Mouse (Mus musculus) fibroblast of lung, adult 2 months (primary cell): ENCODE results near the gene Carmil1.

Experiments
- DNase-seq: peaks from one replicate; pipeline ENCODE4 v3.0.0-alpha.2; 2011; ENCODE audit warnings: low read depth

Gene Carmil1

DNA sequence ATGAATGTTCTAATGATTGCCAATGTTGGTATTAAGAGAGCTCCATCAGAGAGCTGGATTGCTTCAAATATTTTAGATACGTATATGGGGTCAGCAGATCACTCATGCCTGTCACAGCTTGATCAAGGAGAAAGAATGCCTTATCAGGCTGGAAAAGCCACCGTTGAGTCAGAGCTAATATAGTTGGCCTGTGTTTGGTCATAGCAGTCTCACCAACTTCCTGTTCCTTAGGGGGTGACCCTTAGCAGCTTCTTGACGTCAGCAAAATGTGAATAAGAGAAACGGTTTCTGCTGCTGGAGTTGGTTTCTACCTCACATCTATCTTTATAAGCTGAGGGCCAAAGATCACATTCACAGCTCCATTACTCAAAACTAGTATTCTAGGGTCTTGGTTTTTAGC is 176.6 kb downstream of the Carmil1 start:
- no peak for DNase-seq

DNA sequence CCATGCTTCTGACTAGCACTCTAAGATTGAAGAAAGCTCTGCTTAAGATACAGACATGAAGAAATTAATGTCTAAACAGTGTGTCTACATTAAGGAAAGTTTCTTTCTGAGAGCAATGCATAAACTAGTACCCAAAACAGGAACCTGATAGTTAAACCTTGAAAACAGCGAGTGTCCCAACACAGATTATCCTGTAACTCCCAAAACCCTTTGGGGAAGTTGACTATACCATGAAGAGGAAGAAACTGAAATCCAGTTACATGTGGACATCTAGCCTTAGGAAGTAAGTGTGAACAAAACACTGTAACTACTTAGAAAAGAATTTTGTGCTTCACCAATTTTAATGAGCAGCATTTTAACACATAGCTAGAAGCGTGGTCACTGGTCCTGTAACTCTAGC is 177.4 kb downstream of the Carmil1 start:
- DNase-seq: no peak

DNA sequence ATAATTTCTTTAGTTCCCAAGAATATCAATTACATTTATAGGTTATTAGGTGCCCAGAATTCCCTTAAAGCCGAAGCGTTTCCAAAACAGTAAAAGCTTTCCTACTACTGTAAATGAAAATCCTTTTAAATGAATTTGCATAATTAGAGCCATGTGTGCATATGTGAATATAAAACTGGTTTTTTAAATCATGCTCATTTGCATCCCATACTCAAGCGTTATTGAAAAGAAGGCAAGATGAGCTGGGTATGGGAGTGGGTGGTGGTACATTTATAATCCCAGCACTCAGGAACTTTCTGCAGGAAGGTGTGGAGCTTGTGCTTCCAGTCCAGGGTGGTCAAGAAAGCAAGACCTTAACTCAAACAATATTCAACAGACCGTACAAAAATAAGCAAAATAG is 178.3 kb downstream of the Carmil1 start:
- DNase-seq: no peak

DNA sequence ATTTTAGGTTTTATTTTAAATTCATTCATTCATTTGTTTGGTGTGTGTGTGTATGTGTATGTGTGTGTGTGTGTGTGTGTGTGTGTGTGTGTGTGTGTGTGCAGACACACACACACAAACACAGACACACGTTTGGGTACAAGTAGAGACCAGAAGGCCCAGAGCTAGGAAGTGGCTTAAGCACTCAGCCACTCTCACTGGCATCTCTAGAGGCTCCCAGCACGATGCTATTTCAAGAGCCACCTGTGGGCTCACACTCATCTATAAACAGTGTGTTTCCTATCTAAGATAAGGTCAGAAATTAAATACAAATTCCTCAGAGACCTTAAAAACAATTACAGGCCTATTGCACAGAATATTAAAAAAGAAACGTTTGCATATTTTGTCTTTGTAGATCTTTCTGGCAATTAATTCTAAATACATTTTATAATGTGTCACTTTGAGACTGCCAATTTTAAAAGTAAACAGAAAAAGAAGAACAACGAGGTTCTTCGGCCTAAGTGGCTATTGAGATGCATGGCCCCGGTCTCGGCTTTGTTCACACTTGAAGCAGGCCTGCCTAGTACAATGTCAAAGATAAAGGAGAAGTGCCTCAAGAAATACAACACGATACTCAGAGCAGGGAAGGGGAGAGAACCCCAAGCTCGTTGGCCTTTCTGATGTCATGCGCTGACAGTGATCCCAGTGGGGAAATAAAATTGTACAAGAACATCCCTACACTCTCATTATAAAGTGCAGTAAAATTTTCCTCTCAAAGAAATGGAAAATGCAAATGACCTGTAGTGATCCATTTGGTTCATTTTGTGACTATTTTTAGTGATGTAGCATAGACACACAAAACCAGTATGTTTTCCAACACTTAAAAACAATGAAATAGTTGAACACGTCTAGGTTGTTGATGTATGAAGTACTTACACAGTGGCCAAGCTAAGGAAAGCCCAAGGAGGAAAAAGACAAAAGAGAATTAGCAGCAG is 179.2 kb downstream of the Carmil1 start:
- DNase-seq: no peak

DNA sequence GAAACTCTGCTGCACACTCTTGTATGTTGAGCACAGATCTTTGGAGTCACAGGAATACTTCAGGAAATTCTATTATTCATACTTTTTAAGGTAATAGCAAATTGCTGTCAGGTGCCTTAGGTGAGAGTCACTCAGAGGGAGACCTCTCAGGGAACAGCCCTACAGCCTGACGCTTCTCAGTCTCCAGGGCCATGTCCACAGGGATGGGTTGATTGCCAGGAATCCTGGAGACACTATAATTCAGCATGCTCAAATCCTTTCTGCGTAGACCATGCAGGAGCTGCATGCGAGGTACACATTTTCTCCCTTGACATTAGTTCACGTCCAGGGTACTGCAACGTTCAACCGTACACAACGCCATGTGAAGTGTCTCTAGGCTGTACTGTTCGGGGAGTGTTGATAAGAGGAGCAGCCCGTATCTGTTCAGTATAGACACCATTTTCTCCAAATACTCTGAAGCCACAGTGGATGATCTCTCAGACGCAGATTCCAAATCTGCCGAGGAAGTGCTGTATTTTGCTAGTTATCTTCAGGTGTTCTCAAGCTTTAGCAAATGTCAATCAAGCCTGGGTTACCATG is 180.0 kb downstream of the Carmil1 start:
- DNase-seq: no peak

DNA sequence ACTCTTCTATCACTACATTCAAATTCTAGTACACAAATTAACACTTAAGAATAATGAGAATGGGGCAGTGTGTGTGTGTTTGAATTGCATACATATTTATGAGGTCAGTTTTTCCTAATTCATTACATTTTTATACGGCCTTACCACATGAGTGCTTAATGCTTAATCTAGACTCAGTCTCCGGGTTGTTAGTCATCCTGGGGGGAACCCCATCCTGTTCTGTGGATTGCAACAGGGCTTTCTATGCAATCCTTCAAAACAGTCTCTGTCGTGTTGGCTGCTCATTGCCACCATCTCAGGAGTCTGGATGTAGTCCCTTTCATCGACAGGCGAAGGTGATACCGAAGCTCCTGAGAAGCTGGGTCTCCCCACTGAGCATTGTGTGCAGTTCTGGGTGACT is 184.0 kb downstream of the Carmil1 start:
- DNase-seq: no peak

DNA sequence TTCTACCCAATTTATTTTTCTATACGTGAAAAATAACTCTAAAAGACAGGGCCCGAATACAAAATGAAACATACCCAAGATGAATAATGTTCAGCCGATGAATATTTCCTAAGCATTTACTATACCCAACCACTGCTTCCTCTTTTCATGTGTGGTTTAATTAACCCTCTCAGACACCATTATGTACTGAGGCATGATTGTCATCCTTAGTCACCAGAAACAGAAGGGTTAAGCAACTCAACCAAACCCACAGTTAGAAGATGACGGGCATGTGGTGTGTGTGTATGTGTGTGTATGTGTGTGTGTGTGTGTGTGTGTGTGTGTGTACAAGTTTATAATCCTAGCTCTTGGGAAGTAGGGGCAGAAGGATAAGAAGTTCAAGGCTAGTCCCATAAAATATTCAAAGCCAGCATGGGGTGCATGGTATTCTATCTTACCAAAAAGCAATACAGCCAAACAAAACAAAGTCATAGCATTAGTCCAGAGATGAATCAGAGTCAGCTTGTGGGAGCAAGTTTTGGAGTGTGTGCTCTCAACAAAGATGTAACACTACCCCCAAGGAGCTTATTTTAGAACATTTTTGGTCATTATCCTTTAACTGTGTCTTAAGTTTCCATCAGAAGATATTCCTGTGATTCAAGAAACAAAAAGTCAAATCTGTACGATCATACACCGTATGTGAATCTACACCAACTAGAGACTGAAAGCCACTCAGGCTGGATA is 185.6 kb downstream of the Carmil1 start:
- no peak for DNase-seq

DNA sequence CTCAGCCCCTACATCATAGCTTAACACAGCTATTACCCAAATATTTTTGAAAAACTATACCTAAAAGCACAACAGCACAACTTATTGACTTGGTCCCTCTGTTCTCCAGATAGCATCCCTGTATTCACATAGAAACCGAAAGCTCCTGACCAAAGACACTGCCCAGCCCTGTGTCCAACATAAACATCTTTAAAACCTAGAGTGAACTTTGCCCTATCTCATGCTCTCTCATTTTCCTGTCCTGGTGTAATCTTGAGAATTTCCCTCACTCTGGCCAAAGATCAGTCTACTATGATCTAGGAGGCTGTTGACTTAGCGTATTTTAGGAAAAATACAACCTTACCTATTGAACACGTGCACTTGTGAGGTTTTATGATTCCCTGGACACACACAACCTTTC is 187.5 kb downstream of the Carmil1 start:
- no peak for DNase-seq

DNA sequence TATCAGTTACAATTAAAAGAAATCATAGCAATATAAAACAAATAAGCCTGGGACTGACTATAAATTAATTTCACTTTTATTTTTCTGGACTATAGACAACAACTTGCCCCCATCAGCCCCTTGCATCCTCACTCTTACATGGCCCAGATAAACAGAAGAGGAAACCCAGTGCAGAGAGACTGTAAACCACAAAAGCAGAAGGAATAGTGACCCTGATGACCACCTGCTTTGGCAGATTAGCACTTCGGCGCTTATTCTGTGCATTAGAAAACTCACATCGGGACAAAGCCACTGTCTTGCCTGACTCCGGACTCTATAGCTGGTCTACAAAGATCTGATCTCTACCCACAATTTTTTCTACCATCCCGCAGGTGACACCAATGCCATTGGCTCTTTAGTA is 188.5 kb downstream of the Carmil1 start:
- no peak for DNase-seq

DNA sequence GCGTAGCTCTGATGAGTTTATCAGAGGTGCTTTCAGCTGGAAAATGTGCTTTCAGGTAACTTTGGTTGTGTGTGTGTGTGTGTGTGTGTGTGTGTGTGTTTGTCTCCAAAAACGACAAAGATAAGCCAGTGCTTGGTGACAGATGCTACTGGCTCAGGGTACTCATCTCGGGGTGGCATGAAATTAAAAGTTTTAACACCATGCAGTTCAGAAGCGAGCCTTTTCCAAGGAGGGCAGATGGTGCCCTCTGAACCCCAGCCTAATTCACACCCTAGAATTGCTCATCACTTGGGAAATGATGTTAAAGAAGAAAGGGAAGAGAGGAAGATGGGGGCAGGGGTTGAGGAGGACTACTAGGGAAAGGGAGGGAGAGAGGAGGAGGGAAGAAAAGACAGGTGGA is 198.4 kb downstream of the Carmil1 start:
- no peak for DNase-seq

DNA sequence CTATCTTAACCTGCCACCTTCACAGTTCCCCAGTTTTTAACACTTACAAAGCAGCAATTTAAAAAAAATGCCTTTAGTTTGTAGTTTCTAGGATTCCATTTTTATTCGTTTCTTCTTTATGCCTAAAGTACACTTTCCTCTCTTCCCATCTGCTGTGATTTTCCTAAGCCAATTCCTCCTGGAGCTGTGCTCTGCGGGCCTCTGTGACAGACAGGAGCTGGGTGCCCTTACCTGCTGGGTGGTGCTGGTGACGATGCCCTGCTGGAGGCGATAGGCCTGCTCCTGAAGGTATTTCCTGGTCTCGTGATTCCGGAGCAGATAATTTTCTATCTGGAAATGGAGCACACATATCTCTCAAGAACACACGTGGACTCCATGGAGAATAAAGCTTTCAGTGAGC is 198.9 kb downstream of the Carmil1 start:
- no peak for DNase-seq

DNA sequence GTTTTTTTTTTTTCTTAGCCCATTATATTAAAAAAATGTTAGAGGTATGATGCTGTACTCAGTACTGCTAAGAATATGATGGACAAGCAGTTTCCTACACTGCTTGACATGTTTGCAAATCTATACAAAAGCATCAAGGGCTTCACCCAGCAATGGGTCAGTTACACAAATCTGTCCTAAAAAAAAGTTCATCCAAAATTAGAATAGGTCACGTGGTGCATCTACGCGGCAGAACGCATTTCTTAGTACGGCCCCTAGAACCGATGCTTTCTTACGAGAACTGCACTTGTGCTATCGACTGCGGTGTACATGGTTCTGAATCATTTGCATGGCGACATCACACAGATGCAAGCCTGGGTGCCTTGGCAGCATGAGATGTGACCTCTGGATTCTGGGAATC is 208.0 kb downstream of the Carmil1 start:
- DNase-seq: no peak

DNA sequence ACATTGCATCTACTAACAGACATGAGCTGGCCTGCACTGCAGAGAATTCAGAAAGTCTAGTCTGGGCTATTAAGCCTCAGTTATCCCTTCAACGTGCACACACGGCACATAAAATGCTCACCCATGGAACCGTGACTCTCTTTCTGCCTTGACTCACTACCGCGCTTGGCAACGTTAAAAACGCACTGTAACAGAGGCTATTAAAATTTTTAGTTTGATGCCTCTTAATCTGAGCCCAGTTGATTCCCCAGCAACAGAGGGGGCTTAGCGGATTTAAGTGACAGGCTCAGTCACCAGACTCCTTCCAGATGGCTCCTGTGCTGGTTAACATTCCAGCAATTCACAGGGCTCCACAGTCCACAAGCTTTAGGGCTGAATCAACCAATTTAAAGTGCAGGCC is 213.0 kb downstream of the Carmil1 start:
- no peak for DNase-seq

DNA sequence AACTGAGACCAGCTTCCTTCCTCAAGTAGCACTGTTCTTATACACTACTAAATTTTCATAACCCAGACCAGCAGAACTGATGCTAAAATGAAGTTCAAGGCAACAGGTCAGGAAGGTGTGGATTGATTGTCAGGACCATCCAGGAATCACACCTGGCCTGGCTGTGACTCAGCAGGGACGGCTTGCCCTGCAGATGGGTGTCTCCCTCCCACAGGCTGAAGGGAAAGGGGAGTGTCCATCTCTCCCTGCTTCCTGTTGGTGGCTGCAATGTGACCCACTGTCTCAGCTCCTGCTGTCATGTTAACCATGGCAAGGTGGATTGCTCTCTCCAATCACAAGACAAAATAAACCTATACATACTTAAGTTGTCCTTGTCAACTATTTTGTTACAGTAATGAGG is 215.1 kb downstream of the Carmil1 start:
- no peak for DNase-seq

DNA sequence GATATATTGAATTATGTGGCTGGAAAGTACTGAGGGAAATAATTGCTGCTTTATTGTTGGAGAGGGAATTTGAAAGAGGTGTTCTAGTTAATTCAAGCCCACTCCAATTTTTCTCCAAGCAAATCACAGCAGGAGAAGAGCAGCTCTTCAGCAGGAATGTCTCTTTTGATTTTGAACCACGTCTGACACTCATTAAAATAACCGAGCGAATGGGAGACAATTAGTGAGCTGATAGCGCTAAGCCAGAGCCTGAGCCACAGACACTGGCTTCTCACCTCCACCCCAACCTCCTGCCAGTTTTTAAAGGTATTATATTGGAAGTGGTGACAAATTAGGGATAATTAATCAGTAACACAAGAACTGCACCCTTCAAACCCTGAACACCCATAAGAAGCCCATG is 217.8 kb downstream of the Carmil1 start:
- DNase-seq: no peak

DNA sequence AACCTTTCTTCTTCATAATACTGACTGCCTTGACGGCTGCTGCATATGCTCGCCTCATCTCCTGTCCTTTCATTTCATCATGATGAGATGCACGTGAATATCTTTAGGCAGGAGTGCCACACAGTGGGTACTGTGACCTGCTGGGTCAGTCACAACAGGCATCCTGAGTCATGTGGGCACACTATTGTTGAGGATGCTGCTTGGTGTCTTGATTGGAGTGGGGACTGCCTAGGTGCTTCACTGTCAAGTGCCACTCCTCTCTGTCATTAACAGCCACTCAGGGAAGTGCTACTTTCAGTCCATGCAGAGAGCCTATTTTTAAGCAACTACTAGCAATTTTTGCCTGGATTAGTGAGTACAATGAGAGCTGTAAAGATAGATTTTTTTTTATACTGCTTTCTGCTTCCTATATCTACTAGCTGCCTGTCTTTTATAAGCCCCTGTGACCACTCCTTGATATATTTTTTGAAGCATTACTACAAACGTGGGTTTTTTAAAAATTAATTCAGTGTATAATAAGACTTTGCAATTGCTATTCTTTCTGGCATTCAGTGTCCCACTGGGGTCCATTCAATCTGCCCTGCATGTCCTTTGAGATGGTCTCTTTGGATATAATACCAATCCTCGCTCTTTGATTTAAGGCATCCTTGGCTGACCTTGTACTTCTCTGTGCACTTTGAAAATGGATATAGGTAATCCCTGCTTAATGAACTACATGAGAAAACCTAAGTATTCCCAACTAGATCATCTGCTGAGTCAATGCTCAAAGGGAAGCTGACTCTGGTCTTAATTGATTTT is 225.3 kb downstream of the Carmil1 start:
- no peak for DNase-seq

DNA sequence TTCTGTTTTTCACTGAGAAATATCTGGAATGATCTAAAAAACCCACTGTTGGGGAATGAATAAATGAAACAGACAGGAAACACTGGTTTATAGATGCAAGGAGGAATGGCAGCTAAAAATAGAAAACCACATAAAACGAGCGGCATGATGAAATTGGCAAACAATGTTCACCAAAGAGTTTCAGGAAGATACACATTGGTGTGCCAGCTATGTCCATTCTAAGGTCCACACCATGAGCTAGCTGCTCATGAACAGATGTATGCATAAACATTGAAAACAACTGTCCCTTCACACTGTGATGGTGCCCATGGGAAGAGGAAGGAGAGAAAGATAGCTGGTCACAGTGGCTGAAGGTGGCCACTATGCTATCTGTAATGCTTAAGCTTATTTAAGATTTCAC is 229.1 kb downstream of the Carmil1 start:
- no peak for DNase-seq

DNA sequence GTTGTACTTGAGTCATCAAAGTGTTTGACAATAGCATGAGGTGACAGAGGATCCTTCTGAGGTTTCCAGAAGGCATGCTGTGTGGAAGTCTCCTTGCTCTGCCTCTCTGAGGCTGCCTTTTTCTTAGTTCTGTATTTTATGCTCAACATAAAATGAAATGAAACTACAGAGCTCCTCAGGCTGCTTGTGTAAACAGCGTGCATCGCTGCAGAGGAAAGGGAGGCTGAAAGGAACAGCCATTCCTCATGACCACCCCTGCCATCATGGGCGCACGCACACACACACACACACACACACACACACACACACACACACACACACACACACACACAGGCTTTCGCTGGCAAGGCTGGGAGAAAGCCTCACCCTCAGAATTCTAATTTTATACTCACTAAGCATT is 230.3 kb downstream of the Carmil1 start:
- DNase-seq: no peak

DNA sequence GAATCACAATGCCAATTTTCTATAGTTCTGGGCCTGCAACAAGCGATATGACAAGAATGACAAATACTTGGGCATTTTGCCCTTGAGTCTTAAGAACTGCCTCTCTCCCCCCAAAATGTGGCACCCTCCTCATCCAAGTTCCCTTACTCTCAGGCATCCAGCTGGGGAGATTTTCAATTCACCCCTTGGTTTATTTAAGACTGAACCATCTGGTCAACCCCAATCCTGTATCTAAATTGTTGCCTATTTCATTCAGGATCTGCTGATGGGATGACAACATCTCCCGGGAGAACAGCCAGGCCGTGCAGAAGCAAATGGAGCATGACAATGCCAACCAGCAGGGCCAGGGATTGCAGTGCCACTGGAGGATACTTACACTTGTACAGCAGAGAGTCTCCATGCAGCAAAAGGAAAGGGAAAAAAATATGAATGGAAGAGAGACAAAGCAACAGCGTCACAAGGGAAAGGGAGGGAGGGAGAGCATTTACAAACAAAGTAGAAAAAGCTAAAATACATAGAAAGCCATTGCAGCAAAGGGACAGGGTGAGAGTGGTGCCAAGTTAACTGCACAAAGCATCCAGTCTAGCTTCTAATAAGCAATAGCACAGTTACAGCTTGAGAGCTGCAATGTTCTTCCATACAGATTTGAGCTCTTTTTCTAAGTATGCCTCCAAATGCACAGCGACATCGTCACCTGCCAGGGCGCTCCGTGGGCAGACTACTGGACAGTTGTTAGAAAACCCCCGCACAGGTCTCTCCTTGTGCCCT is 231.1 kb downstream of the Carmil1 start:
- DNase-seq: no peak

DNA sequence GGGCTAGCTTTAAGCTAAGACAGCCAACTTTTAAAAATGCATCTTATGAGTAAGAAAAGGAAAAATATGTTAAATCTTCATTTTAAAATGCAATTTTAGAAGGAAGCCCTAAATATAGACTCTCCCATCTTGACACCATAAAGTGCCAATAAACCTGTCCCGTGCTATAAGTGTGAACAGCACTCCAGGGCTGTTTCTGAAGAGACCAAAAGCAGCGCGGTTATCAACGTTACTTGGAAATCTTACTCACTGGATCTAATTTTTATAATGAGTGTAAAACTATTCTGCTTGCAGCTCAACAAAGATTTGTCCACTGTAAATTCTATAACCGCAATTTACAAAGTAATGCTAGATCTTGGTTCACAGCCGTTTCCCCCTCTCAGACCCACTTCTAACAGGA is 232.0 kb downstream of the Carmil1 start:
- DNase-seq: no peak

DNA sequence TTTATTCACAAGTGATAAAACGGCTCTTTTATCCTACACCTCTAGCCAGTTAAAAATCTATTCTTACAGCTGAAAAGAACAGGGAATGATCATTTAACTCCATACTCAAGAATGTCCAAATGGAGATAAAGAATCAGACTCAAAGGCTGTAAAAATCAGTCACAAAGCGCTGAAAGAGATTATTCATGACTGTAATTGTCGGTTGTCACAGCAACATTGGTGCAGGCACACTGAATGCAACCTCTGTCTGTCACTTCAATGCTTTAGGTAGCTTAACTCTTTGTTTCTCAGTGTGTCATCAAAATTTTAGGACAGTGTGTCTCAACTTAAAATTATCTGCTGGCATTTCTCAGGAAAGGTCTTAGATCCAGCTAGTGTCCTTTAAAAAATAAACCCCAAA is 235.3 kb downstream of the Carmil1 start:
- no peak for DNase-seq
